Mouse (Mus musculus): ENCODE data around the gene Vtcn1. TPM values are rescaled to one million over a fixed set of nuclear protein-coding genes. Genes with fewer than 3 reads are reported as not detected.

Vtcn1 gene
- polyA plus RNA-seq, 1 experiment from 2014 or later, result 0.04 TPM

DNA sequence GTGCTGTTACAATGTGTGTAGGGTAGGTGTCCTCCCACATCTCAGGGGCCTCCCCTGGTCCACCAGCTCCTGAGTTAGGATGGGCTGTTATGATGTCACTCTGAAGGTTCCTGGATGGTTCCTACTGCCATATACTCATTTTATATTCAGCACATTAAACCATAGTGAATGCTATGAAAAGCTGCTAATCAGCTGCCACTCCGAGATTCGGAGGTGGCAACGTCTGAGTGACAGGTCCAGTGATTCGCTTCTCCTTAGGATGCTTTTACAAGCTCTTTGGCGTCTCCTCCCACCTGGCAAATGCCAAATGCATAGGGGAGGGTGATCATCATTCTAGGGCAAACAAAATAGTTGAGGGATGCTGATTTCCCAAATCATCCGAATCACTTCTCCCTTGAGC is 70.2 kb downstream of the Vtcn1 start:
- 57% methylated on average over 6 of the region's 6 CpGs for WGBS (ENCODE audit: insufficient replicate concordance)
- ATAC-seq (ENCODE audit: low read depth), result no peak
- Histone ChIP-seq H3K9me3 (replicated peaks; ENCODE audit: control insufficient read depth, low read length) (no peaks in the 10 kb centered on the region), H3K4me2 (ENCODE audit: low read depth, low read length) (no peak overlapping the region), H3K36me3 (ENCODE audit: control insufficient read depth, insufficient read depth) (no peaks in the 10 kb centered on the region), H3K9ac (ENCODE audit: low read depth, low read length) (no peak overlapping the region), H3K4me1 (ENCODE audit: control insufficient read depth, low read depth, low read length) (no peaks in the 10 kb centered on the region), H3K27ac (ENCODE audit: low read length) (no peak overlapping the region), H3K4me3 (ENCODE audit: low read depth, low read length) (no peak overlapping the region), H3K27me3 (ENCODE audit: control insufficient read depth, insufficient read depth, low read depth, low read length) (no peaks in the 10 kb centered on the region)

DNA sequence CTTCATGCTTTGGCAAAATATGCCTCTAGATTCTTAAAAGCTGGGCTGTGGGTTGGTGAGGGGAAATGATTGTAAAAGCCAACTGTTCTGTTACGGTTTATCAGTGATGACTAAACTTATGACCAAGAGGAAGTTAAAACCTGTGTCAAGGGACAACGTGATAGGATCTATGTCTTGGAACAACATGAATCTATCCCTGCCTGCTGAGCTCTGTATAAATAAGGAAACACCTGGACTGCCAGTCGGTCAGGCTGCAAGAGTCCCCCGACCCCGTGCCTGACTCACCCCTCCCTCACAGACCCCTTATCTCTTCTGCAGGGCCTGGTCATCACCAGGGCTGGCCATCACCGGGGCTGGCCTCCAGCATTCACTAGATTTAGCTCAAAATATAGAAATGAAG is 80.9 kb downstream of the Vtcn1 start:
- H3K36me3 ChIP-seq (ENCODE audit: control insufficient read depth, insufficient read depth), result no peaks in the 10 kb centered on the region
- ATAC-seq (ENCODE audit: low read depth), result no peak
- no peak overlapping the region for H3K4me2 ChIP-seq (ENCODE audit: low read depth, low read length)
- no peaks in the 10 kb centered on the region for H3K4me1 ChIP-seq (ENCODE audit: control insufficient read depth, low read depth, low read length)
- H3K27me3 ChIP-seq (ENCODE audit: control insufficient read depth, insufficient read depth, low read depth, low read length), result no peaks in the 10 kb centered on the region
- H3K4me3 ChIP-seq (ENCODE audit: low read depth, low read length), result no peak overlapping the region
- 9% methylated on average over 6 of the region's 6 CpGs for whole genome bisulfite sequencing (ENCODE audit: insufficient replicate concordance)
- H3K27ac ChIP-seq (ENCODE audit: low read length), result no peak overlapping the region
- no peaks in the 10 kb centered on the region for H3K9me3 ChIP-seq (replicated peaks; ENCODE audit: control insufficient read depth, low read length)
- H3K9ac ChIP-seq (ENCODE audit: low read depth, low read length), result no peak overlapping the region

DNA sequence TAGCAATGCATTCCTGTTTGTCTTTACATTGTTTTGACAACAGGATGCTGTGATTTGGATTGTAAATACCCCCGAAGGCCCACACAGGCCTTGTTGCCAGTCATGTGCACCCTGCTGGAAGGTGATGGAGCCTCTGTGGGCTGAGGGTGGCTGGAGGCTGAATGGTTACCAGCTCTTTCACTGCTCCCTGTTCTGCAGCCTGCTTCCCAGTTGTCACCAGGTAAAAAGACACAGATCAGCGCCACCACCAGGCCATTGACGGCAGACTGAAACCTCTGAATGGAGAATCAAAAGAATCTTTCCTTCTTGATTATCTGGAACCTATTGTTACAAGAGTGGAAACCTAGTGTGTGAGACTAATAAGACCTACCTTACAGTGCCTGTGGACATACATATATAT is 81.7 kb downstream of the Vtcn1 start:
- H3K4me3 ChIP-seq (ENCODE audit: low read depth, low read length), result no peak overlapping the region
- H3K27ac ChIP-seq (ENCODE audit: low read length), result no peak overlapping the region
- H3K4me1 ChIP-seq (ENCODE audit: control insufficient read depth, low read depth, low read length), result no peaks in the 10 kb centered on the region
- no peak overlapping the region for H3K4me2 ChIP-seq (ENCODE audit: low read depth, low read length)
- no peak for ATAC-seq (ENCODE audit: low read depth)
- no peaks in the 10 kb centered on the region for H3K36me3 ChIP-seq (ENCODE audit: control insufficient read depth, insufficient read depth)
- 32% methylated on average over 3 of the region's 3 CpGs for WGBS (ENCODE audit: insufficient replicate concordance)
- H3K9ac ChIP-seq (ENCODE audit: low read depth, low read length), result no peak overlapping the region
- H3K9me3 ChIP-seq (replicated peaks; ENCODE audit: control insufficient read depth, low read length), result no peaks in the 10 kb centered on the region
- no peaks in the 10 kb centered on the region for H3K27me3 ChIP-seq (ENCODE audit: control insufficient read depth, insufficient read depth, low read depth, low read length)

DNA sequence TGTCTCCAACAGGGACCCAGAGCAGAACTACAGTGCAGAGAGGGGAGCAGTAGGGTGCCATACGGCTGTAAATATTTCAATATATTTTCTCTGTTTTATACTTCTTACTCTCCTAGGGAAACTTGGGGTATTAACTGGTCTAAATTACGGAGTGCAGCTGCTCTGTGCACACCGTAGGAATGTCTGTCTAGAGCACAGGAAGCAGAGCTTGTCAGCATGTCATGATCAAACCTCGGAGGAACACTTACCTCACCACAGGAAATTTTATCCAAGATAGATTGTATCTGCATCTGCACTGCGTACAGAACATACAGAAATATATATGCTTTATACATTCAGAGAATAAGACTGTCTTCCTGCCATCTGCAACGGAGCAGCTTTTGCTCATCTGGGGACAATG is 83.3 kb downstream of the Vtcn1 start:
- no peak overlapping the region for H3K4me3 ChIP-seq (ENCODE audit: low read depth, low read length)
- H3K27ac ChIP-seq (ENCODE audit: low read length), result no peak overlapping the region
- H3K9ac ChIP-seq (ENCODE audit: low read depth, low read length), result no peak overlapping the region
- 17% methylated on average over 6 of the region's 6 CpGs for WGBS (ENCODE audit: insufficient replicate concordance)
- no peaks in the 10 kb centered on the region for H3K36me3 ChIP-seq (ENCODE audit: control insufficient read depth, insufficient read depth)
- no peaks in the 10 kb centered on the region for H3K27me3 ChIP-seq (ENCODE audit: control insufficient read depth, insufficient read depth, low read depth, low read length)
- H3K4me2 ChIP-seq (ENCODE audit: low read depth, low read length), result no peak overlapping the region
- H3K4me1 ChIP-seq (ENCODE audit: control insufficient read depth, low read depth, low read length), result no peaks in the 10 kb centered on the region
- no peaks in the 10 kb centered on the region for H3K9me3 ChIP-seq (replicated peaks; ENCODE audit: control insufficient read depth, low read length)
- ATAC-seq (ENCODE audit: low read depth), result no peak

DNA sequence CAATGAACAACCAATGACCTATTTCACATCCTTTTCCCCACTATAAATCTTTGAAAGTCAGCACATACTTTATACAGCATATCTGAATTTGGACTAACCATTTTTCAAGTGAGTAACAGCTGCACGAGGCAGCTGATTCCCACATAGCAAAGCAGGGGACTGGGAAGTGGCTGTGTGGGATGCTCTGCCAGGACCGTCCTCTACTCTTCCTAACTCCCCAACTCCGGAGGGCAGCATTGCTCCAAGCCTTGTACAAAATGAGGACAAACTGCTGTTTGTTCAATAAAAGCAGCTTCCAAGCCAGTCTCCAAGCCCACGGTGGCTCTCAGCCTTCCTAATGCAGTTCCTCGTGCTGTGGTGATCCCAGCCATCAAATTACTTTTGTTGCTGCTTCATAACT is 85.4 kb downstream of the Vtcn1 start:
- H3K27me3 ChIP-seq (ENCODE audit: control insufficient read depth, insufficient read depth, low read depth, low read length), result no peaks in the 10 kb centered on the region
- no peak overlapping the region for H3K9ac ChIP-seq (ENCODE audit: low read depth, low read length)
- ATAC-seq (ENCODE audit: low read depth), result no peak
- WGBS (ENCODE audit: insufficient replicate concordance), result 58% methylated on average over 5 of the region's 5 CpGs
- no peak overlapping the region for H3K4me3 ChIP-seq (ENCODE audit: low read depth, low read length)
- no peak overlapping the region for H3K4me2 ChIP-seq (ENCODE audit: low read depth, low read length)
- no peaks in the 10 kb centered on the region for H3K9me3 ChIP-seq (replicated peaks; ENCODE audit: control insufficient read depth, low read length)
- H3K27ac ChIP-seq (ENCODE audit: low read length), result no peak overlapping the region
- H3K4me1 ChIP-seq (ENCODE audit: control insufficient read depth, low read depth, low read length), result no peaks in the 10 kb centered on the region
- H3K36me3 ChIP-seq (ENCODE audit: control insufficient read depth, insufficient read depth), result no peaks in the 10 kb centered on the region

DNA sequence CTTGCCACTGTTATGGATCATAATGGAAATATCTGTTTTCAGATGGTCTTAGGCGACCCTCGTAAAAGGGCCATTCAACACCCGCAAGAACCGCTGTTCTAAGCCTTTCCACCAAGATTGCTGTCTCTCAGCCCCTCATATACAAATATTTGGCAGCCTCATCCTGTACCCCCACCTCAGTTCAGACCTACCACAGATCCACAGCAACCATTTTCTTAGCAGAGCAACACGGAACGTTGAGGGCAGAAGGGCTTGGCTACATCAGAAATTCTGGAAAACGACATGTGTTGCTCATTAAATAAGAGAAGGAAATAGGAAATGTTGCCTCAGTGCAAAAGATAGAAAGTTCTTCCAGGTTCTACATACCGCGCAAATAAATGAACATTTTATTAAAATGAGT is 85.8 kb downstream of the Vtcn1 start:
- H3K4me3 ChIP-seq (ENCODE audit: low read depth, low read length), result no peak overlapping the region
- H3K4me2 ChIP-seq (ENCODE audit: low read depth, low read length), result no peak overlapping the region
- no peaks in the 10 kb centered on the region for H3K4me1 ChIP-seq (ENCODE audit: control insufficient read depth, low read depth, low read length)
- no peaks in the 10 kb centered on the region for H3K9me3 ChIP-seq (replicated peaks; ENCODE audit: control insufficient read depth, low read length)
- no peak overlapping the region for H3K9ac ChIP-seq (ENCODE audit: low read depth, low read length)
- H3K27me3 ChIP-seq (ENCODE audit: control insufficient read depth, insufficient read depth, low read depth, low read length), result no peaks in the 10 kb centered on the region
- no peaks in the 10 kb centered on the region for H3K36me3 ChIP-seq (ENCODE audit: control insufficient read depth, insufficient read depth)
- no peak for ATAC-seq (ENCODE audit: low read depth)
- H3K27ac ChIP-seq (ENCODE audit: low read length), result no peak overlapping the region
- WGBS (ENCODE audit: insufficient replicate concordance), result 64% methylated on average over 9 of the region's 9 CpGs

DNA sequence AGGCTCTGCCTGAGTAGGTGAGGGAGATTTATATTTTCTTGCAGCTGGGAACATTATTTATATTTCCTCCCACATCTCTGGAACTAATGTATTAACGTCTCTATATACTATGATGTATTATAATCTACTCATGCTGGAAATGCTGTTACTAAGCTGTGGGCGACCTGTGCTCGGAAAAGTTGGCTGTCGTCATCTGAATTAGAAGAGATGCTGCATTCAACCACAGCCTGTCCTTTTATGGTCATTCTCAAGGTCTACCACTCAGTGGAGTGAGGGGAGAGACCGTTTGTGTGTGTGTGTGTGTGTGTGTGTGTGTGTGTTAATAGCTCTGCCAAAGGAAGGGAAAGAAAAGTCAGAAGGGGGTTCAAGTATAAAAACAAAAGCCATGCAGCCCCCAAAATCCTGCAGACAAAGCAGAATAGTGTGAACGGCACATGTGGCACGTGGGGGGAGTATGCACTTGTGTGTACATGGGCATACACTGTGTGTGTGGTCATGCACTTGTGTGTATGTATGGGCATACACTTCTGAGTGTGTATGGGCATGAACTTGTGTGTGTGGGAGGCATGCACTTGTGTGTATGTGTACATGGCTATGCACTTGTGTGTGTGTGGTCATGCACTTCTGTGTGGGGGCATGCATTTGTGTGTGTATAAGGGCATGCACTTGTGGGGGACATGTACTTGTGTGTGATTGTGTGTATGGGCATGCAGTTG is 86.4 kb downstream of the Vtcn1 start:
- no peak for ATAC-seq (ENCODE audit: low read depth)
- Histone ChIP-seq H3K4me2 (ENCODE audit: low read depth, low read length) (no peak overlapping the region), H3K4me1 (ENCODE audit: control insufficient read depth, low read depth, low read length) (no peaks in the 10 kb centered on the region), H3K36me3 (ENCODE audit: control insufficient read depth, insufficient read depth) (no peaks in the 10 kb centered on the region), H3K27ac (ENCODE audit: low read length) (no peak overlapping the region), H3K9ac (ENCODE audit: low read depth, low read length) (no peak overlapping the region), H3K4me3 (ENCODE audit: low read depth, low read length) (no peak overlapping the region), H3K27me3 (ENCODE audit: control insufficient read depth, insufficient read depth, low read depth, low read length) (no peaks in the 10 kb centered on the region), H3K9me3 (replicated peaks; ENCODE audit: control insufficient read depth, low read length) (no peaks in the 10 kb centered on the region)
- 57% methylated on average over 7 of the region's 7 CpGs for WGBS (ENCODE audit: insufficient replicate concordance)

DNA sequence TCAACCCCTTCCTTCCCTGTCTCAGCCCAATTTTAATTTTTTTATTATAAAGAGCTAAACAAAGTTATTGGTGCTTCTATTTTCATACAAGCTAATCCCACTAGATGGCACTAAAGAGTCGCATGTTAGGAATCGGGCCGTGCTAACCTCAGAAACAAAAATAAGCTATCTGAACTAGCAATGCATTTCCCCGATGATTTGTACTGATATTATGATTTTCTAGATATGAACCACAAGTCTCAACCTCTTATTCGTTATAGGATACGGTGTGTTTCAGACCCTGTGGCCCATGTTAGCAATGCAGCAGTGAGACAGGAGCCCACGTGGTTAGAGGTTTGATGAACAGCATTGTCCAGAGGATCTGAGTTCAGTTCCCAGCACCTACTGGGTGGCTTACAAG is 91.6 kb downstream of the Vtcn1 start:
- 10% methylated on average over 7 of the region's 7 CpGs for WGBS (ENCODE audit: insufficient replicate concordance)
- no peak overlapping the region for H3K9ac ChIP-seq (ENCODE audit: low read depth, low read length)
- H3K9me3 ChIP-seq (replicated peaks; ENCODE audit: control insufficient read depth, low read length), result no peaks in the 10 kb centered on the region
- H3K4me3 ChIP-seq (ENCODE audit: low read depth, low read length), result no peak overlapping the region
- no peaks in the 10 kb centered on the region for H3K36me3 ChIP-seq (ENCODE audit: control insufficient read depth, insufficient read depth)
- peak overlapping the region; percentile 24; the same call in 1 of the 2 replicates for H3K4me2 ChIP-seq (ENCODE audit: low read depth, low read length)
- no peak overlapping the region for H3K27ac ChIP-seq (ENCODE audit: low read length)
- peaks cover 4% of the 10 kb centered on the region for H3K4me1 ChIP-seq (ENCODE audit: control insufficient read depth, low read depth, low read length)
- ATAC-seq (ENCODE audit: low read depth), result no peak
- H3K27me3 ChIP-seq (ENCODE audit: control insufficient read depth, insufficient read depth, low read depth, low read length), result no peaks in the 10 kb centered on the region

DNA sequence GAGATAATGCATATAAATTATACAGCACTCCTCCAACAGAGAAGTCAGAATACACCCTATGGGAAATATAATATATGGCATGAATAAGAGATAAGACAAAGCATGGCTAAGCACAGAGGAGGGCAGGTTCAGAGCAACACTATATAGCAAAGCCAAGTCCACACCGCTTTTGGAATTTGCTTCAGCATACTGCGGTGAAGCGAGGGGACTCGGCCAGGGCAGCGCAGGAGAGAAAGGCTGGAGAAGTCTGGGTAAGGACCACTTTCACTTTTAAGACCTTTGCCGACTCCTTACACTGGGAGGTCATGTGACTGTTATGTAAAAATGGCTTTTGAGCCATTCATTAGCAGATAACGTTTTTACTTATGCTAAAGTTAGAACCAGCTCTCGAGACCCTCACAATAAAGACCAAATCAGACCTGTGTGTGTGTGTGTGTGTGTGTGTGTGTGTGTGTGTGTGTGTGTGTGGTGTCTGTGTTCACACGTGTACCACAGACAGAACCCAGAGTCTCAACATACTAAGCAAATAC is 95.4 kb downstream of the Vtcn1 start:
- Histone ChIP-seq H3K4me3 (ENCODE audit: low read depth, low read length) (no peak overlapping the region; the same call in 1 of the 2 replicates), H3K27ac (ENCODE audit: low read length) (no peak overlapping the region), H3K9ac (ENCODE audit: low read depth, low read length) (no peak overlapping the region), H3K4me2 (ENCODE audit: low read depth, low read length) (peak overlapping the region; percentile 89), H3K27me3 (ENCODE audit: control insufficient read depth, insufficient read depth, low read depth, low read length) (no peaks in the 10 kb centered on the region), H3K36me3 (ENCODE audit: control insufficient read depth, insufficient read depth) (no peaks in the 10 kb centered on the region), H3K9me3 (replicated peaks; ENCODE audit: control insufficient read depth, low read length) (no peaks in the 10 kb centered on the region), H3K4me1 (ENCODE audit: control insufficient read depth, low read depth, low read length) (peaks cover 12% of the 10 kb centered on the region)
- WGBS (ENCODE audit: insufficient replicate concordance), result 60% methylated on average over 9 of the region's 9 CpGs
- ATAC-seq (ENCODE audit: low read depth), result no peak
